Mouse (Mus musculus) E14TG2a.4 (cell line): Measurements from ENCODE around the gene Efna5.

ENCODE experiments used
- H3K27me3 ChIP-seq: 2 replicates; pipeline ENCODE4 v1.6.1; 2014; ENCODE audit warnings: low read length, control low read depth; ENCODE audit not compliant: insufficient read depth
- H3K36me3 ChIP-seq: 2 replicates; pipeline ENCODE4 v1.6.1; 2014; ENCODE audit warnings: low read length, control low read depth; ENCODE audit not compliant: insufficient read depth
- H3K4me1 ChIP-seq: replicated peaks from 2 replicates; pipeline ENCODE4 v1.6.1; 2014; ENCODE audit warnings: low read depth, low read length, control low read depth
- H3K4me3 ChIP-seq: replicated peaks from 2 replicates; pipeline ENCODE4 v1.5.1; 2014; ENCODE audit warnings: mild to moderate bottlenecking, low read length
- H3K9me3 ChIP-seq: 2 replicates; pipeline ENCODE4 v1.6.1; 2014; ENCODE audit warnings: low read length, control low read depth
- CTCF ChIP-seq: conservative IDR thresholded peaks from 2 replicates; pipeline ENCODE4 v1.5.1; 2014; ENCODE audit warnings: low read length
- NANOG ChIP-seq: IDR thresholded peaks from 2 replicates; pipeline ENCODE4 v1.6.1; 2014; ENCODE audit warnings: borderline replicate concordance, low read length, mixed read lengths
- POU5F1 ChIP-seq: IDR thresholded peaks from 2 replicates; pipeline ENCODE4 v1.6.1; 2014; ENCODE audit warnings: low read length, borderline replicate concordance

The Efna5 gene

GRCm38 (mm10) chr17:62881176-62881790 lies at the start of gene Efna5:
Efna5 (minus strand) TSS chr17:62881317.
- H3K36me3 ChIP-seq, result no peaks in the 10 kb centered on the region
- H3K27me3 ChIP-seq, result peaks cover 51% of the 10 kb centered on the region
- peaks cover 27% of the 10 kb centered on the region for H3K4me1 ChIP-seq
- no peak for TF ChIP-seq NANOG
- TF ChIP-seq POU5F1, result no peak
- no peak for TF ChIP-seq CTCF
- H3K9me3 ChIP-seq, result no peaks in the 10 kb centered on the region
- peak within 1 kb of the TSS; percentile 83 for H3K4me3 ChIP-seq

GRCm38 (mm10) chr17:62915304-62915703 lies 34.2 kb upstream of the Efna5 start:
- no peaks in the 10 kb centered on the region for H3K36me3 ChIP-seq
- H3K4me1 ChIP-seq, result no peaks in the 10 kb centered on the region
- TF ChIP-seq POU5F1 (no peak), NANOG (no peak), CTCF (no peak)
- H3K4me3 ChIP-seq, result no peak overlapping the region
- no peaks in the 10 kb centered on the region for H3K9me3 ChIP-seq
- no peaks in the 10 kb centered on the region for H3K27me3 ChIP-seq

DNA sequence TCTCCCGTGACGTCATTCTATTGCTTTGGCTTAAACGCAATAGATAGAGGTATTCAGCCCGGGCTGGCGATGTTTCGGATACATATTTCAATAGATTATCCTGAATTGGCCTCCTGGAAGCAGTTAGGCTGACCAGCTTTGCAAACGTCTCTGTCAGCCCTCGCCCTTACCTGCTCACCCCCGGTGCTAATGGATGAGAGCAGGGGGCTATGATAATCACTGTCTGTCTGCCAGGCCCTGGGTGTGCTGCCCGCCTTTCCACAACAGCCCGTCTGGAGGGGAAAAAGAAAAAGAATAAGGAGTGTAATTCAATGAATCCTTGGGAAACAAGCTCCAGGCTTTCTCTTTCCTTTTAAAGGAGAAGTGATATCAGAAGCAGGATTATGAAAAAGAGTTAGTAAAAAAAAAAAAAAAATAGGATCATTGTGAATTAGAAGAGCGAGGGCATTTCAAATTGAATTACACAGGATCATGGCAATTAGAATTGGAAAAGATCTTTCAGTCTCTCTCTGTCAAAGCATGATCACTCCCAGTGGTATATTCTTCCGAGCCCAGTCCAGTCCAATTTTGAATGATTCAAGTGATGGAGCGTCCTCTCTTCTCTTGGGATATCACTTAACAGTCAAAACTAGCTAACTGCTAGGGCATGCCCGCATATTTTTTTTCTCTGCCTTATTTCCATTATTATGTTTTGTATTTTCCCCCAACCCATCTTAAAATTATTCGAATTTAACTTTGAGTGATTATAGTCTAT lies 24.8 kb upstream of the Efna5 start:
- H3K4me3 ChIP-seq, result no peak overlapping the region
- TF ChIP-seq POU5F1, result no peak
- no peak for TF ChIP-seq CTCF
- no peak for TF ChIP-seq NANOG

DNA sequence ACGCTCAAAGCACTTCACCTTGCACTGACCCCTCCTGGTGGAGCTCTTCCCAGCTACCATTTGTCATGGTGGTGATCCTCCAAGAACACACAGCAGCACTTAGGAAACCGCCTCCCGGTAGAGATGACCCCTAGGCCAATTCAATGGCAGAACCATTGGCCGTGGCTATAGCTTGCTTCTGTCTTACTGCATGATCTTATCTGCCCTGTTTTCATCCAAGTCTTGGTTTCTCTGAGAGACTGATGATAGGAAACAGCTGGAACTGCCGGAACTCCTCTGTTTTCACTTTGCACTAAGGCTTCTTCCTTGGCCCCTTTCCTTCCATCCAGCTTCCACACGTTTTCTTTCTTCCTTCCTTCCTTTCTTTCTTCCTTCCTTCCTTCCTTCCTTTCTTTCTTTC lies 17.9 kb upstream of the Efna5 start:
- Histone ChIP-seq H3K4me1 (no peaks in the 10 kb centered on the region), H3K4me3 (no peak overlapping the region), H3K9me3 (no peaks in the 10 kb centered on the region), H3K27me3 (no peaks in the 10 kb centered on the region), H3K36me3 (no peaks in the 10 kb centered on the region)
- no peak for TF ChIP-seq CTCF
- TF ChIP-seq NANOG, result no peak
- no peak for TF ChIP-seq POU5F1

More for the DNA sequence above, 24.8 kb upstream of the Efna5 start:
- Histone ChIP-seq H3K4me1 (no peaks in the 10 kb centered on the region), H3K9me3 (no peaks in the 10 kb centered on the region), H3K27me3 (no peaks in the 10 kb centered on the region), H3K36me3 (no peaks in the 10 kb centered on the region)

- H3K4me3 ChIP-seq, result no peak overlapping the region
- H3K4me1 ChIP-seq, result no peaks in the 10 kb centered on the region
- TF ChIP-seq NANOG (no peak), CTCF (no peak), POU5F1 (no peak)
- H3K27me3 ChIP-seq, result peaks cover 3% of the 10 kb centered on the region; the same call in 1 of the 2 replicates
- peaks cover 19% of the 10 kb centered on the region for H3K9me3 ChIP-seq
- H3K36me3 ChIP-seq, result no peaks in the 10 kb centered on the region
These were observed 8.9 kb upstream of the Efna5 start for GRCm38 (mm10) chr17:62889991-62890390.

DNA sequence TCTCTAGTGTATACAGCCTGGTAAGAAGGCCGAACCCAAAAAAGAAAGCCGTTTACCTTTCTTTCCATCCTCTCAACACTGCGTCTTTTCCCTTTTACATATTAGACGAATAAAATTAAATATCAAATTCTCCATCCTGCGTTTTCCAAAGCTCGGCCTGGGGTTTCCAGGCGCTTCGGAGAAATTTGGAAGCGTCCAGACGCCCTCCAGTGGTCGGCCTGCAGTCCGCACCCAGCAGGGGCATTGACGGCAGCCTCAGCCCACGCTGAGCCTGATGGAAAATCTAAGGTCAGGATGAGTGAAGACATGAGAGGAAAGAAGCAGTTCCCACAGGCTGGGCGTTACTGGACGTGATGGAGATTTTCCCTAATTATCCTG lies 3.0 kb upstream of the Efna5 start:
- TF ChIP-seq CTCF (peak; percentile 54), POU5F1 (no peak)
- Histone ChIP-seq H3K9me3 (no peaks in the 10 kb centered on the region), H3K4me3 (peak overlapping the region; percentile 83), H3K4me1 (peaks cover 23% of the 10 kb centered on the region), H3K36me3 (no peaks in the 10 kb centered on the region), H3K27me3 (peaks cover 38% of the 10 kb centered on the region)

DNA sequence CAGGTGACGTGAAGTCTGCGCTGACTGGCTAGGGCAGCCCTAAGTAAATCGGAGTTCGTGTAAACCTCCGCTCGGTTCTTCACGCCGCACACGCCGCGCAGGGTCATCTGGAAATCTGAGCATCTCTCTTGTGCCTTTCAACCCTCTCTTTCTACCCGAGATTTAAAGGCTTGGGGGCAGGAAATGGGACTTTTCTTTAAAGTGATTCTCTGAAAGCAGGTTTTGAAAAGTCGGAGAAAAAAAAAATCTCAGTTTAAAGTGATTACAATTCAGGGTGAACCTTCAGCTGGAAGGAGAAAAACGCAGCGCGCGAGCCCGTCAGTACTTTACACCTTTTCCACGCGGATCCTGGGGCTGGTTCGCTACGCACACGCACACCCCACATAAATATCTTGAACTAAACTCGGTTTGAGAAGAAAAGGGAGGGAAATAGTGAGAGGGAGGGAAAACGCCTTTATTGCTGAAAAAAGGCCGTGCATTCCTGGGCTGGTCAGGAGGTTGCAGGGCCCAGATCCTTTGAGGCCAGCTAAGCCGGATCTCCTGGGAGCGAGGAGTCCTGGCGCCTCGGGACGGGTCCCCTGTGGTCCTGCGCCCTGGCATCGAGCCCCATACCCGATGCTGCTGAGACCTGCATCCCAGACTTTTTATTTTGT lies 2.5 kb upstream of the Efna5 start:
- TF ChIP-seq POU5F1 (no peak), NANOG (no peak), CTCF (no peak)
- Histone ChIP-seq H3K36me3 (no peaks in the 10 kb centered on the region), H3K4me1 (peaks cover 27% of the 10 kb centered on the region), H3K9me3 (no peaks in the 10 kb centered on the region), H3K27me3 (peaks cover 42% of the 10 kb centered on the region), H3K4me3 (peak overlapping the region; percentile 83)

GRCm38 (mm10) chr17:62882726-62883475 lies 1.8 kb upstream of the Efna5 start:
- H3K4me3 ChIP-seq, result peak overlapping the region; percentile 83
- no peak for TF ChIP-seq NANOG
- no peak for TF ChIP-seq POU5F1
- TF ChIP-seq CTCF, result no peak
- no peaks in the 10 kb centered on the region for H3K36me3 ChIP-seq
- H3K9me3 ChIP-seq, result no peaks in the 10 kb centered on the region
- peaks cover 42% of the 10 kb centered on the region for H3K27me3 ChIP-seq
- peaks cover 27% of the 10 kb centered on the region for H3K4me1 ChIP-seq
